In genomic region chr4:138719264-138719596, GRCm38 (mm10) we compare ENCODE assay signal across 20 mouse cellular contexts. TPM values are rescaled to one million over a fixed set of nuclear protein-coding genes. Genes with fewer than 3 reads are reported as not detected.
A peak's percentile ranks its signal among the peaks of the same experiment; 100 is the strongest.
DNase-seq lines count a peak whose midpoint lies in the region.
"Had no signal": no experiment of that assay in that cellular context is flagged by ENCODE, and none has a peak within 500 bp of the region (broad histone marks: within the 10 kb centered on the region; RNA-seq: fewer than 3 reads in every experiment).

No protein-coding gene starts in this region.

- peak; percentile 39 to 73 for DNase-seq in layer of hippocampus, adult 18-20 months (ENCODE audit: low spot score in 2 of 2)
- DNase-seq in layer of hippocampus, adult 11-12 months (ENCODE audit: low spot score) = no peak
- peak; percentile 52 for DNase-seq in layer of hippocampus, adult 9-11 months
- DNase-seq in layer of hippocampus, adult 8-10 months (ENCODE audit: low spot score in 2 of 2) = no peak
- DNase-seq in brain, adult 2 months (ENCODE audit: low read depth, low spot score) = peak; percentile 46
- no peak for DNase-seq in lung, postnatal 4 days
- DNase-seq: adrenal gland, adult 8-10 months; adrenal gland, postnatal 14 days; adrenal gland, postnatal 36 days; B cell, adult 2 months; cerebellum, adult 11 months; cerebellum, adult 18-20 months; cerebellum, adult 8-10 months; cerebellum, adult 9-11 months; cerebellum, postnatal 14 days; cerebellum, postnatal 36 days; forebrain, postnatal 0 days had no signal

RNA-seq across cellular contexts. Expression of gene Pla2g2c, which starts 5.4 kb away (rescaled TPM):
- total RNA-seq in layer of hippocampus, adult 18-20 months (2021) = under 1 TPM in 1 of 2 experiments, not detected in 1; 0.10 TPM
- under 1 TPM in 3 of 4 experiments, not detected in 1; 0.26 to 0.54 (median 0.32) TPM for total RNA-seq in layer of hippocampus, adult 8-10 months (2022)
- total RNA-seq: adrenal gland, postnatal 14 days; CH12.LX; common myeloid progenitor, adult 5-6 weeks had no signal

RNA-seq across cellular contexts. Expression of gene Ubxn10, which starts 17.7 kb away (rescaled TPM):
- 1 to 10 TPM; 1.0 to 2.3 TPM for total RNA-seq in layer of hippocampus, adult 18-20 months (2021)
- total RNA-seq in layer of hippocampus, adult 8-10 months (2022) = 1 to 10 TPM; 1.1 to 1.9 (median 1.5) TPM
- total RNA-seq: CH12.LX; common myeloid progenitor, adult 5-6 weeks had no signal

RNA-seq across cellular contexts. Expression of gene Pla2g2f, which starts 38.2 kb away (rescaled TPM):
- total RNA-seq in layer of hippocampus, adult 18-20 months (2021) = 1 to 10 TPM; 1.8 to 2.3 TPM
- 1 to 10 TPM in 2 of 4 experiments, under 1 TPM in 2; 0.87 to 2.1 (median 1.1) TPM for total RNA-seq in layer of hippocampus, adult 8-10 months (2022)
- total RNA-seq: CH12.LX; common myeloid progenitor, adult 5-6 weeks; forebrain, postnatal 0 days had no signal

RNA-seq across cellular contexts. Expression of gene Pla2g2d, which starts 56.3 kb away (rescaled TPM):
- under 1 TPM; 0.56 to 0.62 TPM for total RNA-seq in layer of hippocampus, adult 18-20 months (2021)
- under 1 TPM; 0.23 to 0.62 (median 0.43) TPM for total RNA-seq in layer of hippocampus, adult 8-10 months (2022)
- total RNA-seq: CH12.LX; common myeloid progenitor, adult 5-6 weeks; G1E had no signal

Comparison
In these comparisons a context has a peak if more than half of its experiments do, and no peak if none do; other contexts are left out.
1. DNase-seq: peak in layer of hippocampus, adult 18-20 months (2 of 2), layer of hippocampus, adult 9-11 months (single experiment) and brain, adult 2 months (single experiment); none in layer of hippocampus, adult 11-12 months (single experiment), layer of hippocampus, adult 8-10 months (0 of 2) and lung, postnatal 4 days (0 of 2).